8 mouse cellular contexts compared by ENCODE assay signal in the genomic region with DNA sequence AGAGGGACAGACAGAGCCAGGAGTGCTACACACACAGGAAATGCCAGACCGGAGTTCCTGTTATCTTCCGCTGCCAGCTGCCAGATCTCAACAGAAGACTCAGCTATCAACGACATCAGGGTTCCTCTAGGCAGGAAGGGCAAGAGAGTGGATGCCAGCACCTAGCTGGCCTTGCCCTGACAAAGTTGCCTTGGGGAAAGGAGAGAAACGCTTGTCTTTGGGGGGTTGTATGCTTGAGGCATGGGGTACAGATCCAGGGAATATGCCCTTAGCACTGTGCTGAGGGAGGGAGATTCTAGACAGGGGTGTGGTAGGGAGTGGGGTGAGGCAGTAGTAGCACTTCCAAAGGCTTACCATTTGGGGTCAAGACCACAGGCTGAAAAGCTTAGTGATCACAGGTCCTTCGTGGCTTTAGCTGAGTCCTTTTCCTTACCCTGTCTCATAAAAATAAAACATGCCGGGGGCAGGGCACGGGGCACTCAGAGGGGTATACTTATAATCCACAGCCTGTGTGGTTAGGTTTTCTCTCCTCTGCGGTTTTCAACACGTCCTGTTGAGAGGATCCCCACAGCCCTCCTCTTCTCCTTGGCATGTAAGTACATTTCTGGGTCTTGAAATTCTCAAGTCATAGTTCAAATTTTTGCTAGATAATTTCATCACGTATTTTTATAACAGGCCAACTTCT. TPM values are rescaled to one million over a fixed set of nuclear protein-coding genes. Genes with fewer than 3 reads are reported as not detected.
DNase-seq lines count a peak whose midpoint lies in the region; ATAC-seq lines count a peak whose summit lies in the region.

No protein-coding gene starts in this region.

- H3K4me2 ChIP-seq in kidney, embryonic 16.5 days (replicated peaks; ENCODE audit: low read depth, low read length) = no peak overlapping the region
- no peak overlapping the region for H3K4me2 ChIP-seq in lung, embryonic 15.5 days

- H3K4me1 ChIP-seq in kidney, embryonic 16.5 days (ENCODE audit: insufficient read depth, low read length) = peaks cover 47% of the 10 kb centered on the region
- peaks cover 42% of the 10 kb centered on the region for H3K4me1 ChIP-seq in lung, embryonic 15.5 days

- no peak overlapping the region for H3K4me3 ChIP-seq in kidney, embryonic 16.5 days (ENCODE audit: low read length)
- H3K4me3 ChIP-seq in lung, embryonic 15.5 days = no peak overlapping the region; the same call in 1 of the 2 replicates

- no peaks in the 10 kb centered on the region for H3K36me3 ChIP-seq in kidney, embryonic 16.5 days (ENCODE audit: insufficient read depth, low read length)
- H3K36me3 ChIP-seq in lung, embryonic 15.5 days = no peaks in the 10 kb centered on the region

- peak overlapping the region; percentile 27; the same call in 1 of the 2 replicates for H3K27ac ChIP-seq in kidney, embryonic 16.5 days (ENCODE audit: low read length)
- peak overlapping the region; percentile 64 for H3K27ac ChIP-seq in lung, embryonic 15.5 days

- 49% methylated on average over 10 of the region's 10 CpGs for WGBS in kidney, embryonic 16.5 days
- WGBS in lung, embryonic 15.5 days = 54% methylated on average over 10 of the region's 10 CpGs

- H3K9me3 ChIP-seq in kidney, embryonic 16.5 days (ENCODE audit: low read length) = no peaks in the 10 kb centered on the region
- H3K9me3 ChIP-seq in lung, embryonic 15.5 days = no peaks in the 10 kb centered on the region

- ATAC-seq in kidney, embryonic 16.5 days (ENCODE audit: low FRiP score, low TSS enrichment) = no peak
- ATAC-seq in granulocyte monocyte progenitor cell, adult 5-6 weeks (replicated peaks; ENCODE audit: poor library complexity, severe bottlenecking) = peak; percentile 33
- ATAC-seq in lung, embryonic 15.5 days (ENCODE audit: borderline replicate concordance, extremely low read depth, low FRiP score, low TSS enrichment) = no peak

- H3K27me3 ChIP-seq in kidney, embryonic 16.5 days (ENCODE audit: insufficient read depth, low read length) = no peaks in the 10 kb centered on the region
- H3K27me3 ChIP-seq in lung, embryonic 15.5 days = no peaks in the 10 kb centered on the region

- no peak overlapping the region; the same call in 1 of the 2 replicates for H3K9ac ChIP-seq in kidney, embryonic 16.5 days (replicated peaks; ENCODE audit: low read length)
- no peak overlapping the region for H3K9ac ChIP-seq in lung, embryonic 15.5 days

- no peak for DNase-seq in kidney, postnatal 4 days
- DNase-seq in thymus, adult 18-20 months = peak; percentile 62 to 80
- no peak for DNase-seq in right cerebral cortex, adult 2 months (ENCODE audit: low spot score in 2 of 2)
- DNase-seq in ovary, postnatal 14 days (ENCODE audit: low spot score) = no peak
- no peak for DNase-seq in ovary, postnatal 36 days (ENCODE audit: low spot score)

RNA-seq across cellular contexts. Expression of a gene that starts 1.1 kb away (rescaled TPM):
- 52.1 and 52.7 TPM in 2 replicates for polyA plus RNA-seq in kidney, embryonic 16.5 days (2015; fragmentation: Nextera tagmentation; extraction: Ambion mirVana)
- total RNA-seq in granulocyte monocyte progenitor cell, adult 5-6 weeks (2014; fragmentation: Nextera tagmentation) = 29.2 TPM in 2 replicates
- total RNA-seq in granulocyte monocyte progenitor cell, adult 5-6 weeks (2017) = 12.8 and 13.0 TPM in 2 replicates
- polyA plus RNA-seq in lung, embryonic 15.5 days (2015; fragmentation: Nextera tagmentation; extraction: Ambion mirVana) = 47.9 and 50.2 TPM in 2 replicates

RNA-seq across cellular contexts. Expression of a gene that starts 51.9 kb away (rescaled TPM):
- 42.1 and 47.7 TPM in 2 replicates for polyA plus RNA-seq in kidney, embryonic 16.5 days (2015; fragmentation: Nextera tagmentation; extraction: Ambion mirVana)
- 56.8 and 64.9 TPM in 2 replicates for total RNA-seq in granulocyte monocyte progenitor cell, adult 5-6 weeks (2014; fragmentation: Nextera tagmentation)
- 38.5 and 41.1 TPM in 2 replicates for total RNA-seq in granulocyte monocyte progenitor cell, adult 5-6 weeks (2017)
- polyA plus RNA-seq in lung, embryonic 15.5 days (2015; fragmentation: Nextera tagmentation; extraction: Ambion mirVana) = 40.4 and 45.3 TPM in 2 replicates

Comparison
In these comparisons a context has a peak if more than half of its experiments do, and no peak if none do; other contexts are left out.
1. DNase-seq: peak in thymus, adult 18-20 months (2 of 2); none in kidney, postnatal 4 days (0 of 2), right cerebral cortex, adult 2 months (0 of 2), ovary, postnatal 14 days (single experiment) and ovary, postnatal 36 days (single experiment).